Mouse (Mus musculus) forebrain, embryonic 11.5 days (tissue): Measurements from ENCODE around the gene Kcnma1. TPM values are rescaled to one million over a fixed set of nuclear protein-coding genes. Genes with fewer than 3 reads are reported as not detected.

Source experiments
- ATAC-seq: fragments of 200-750 bp; cut with Nextera tagmentation; replicated peaks from 2 replicates; pipeline ENCODE4 v1.8.0; 2017; ENCODE audit warnings: moderate TSS enrichment; ENCODE audit not compliant: low FRiP score
- DNase-seq: peaks from one replicate; pipeline ENCODE4 v3.0.0-alpha.2; 2017; ENCODE audit warnings: low spot score
- H3K27ac ChIP-seq: fragments of 300-500 bp; sonication (generic); 2 replicates; pipeline ENCODE4 v1.5.1; 2014; ENCODE audit warnings: low read depth, low read length
- H3K27me3 ChIP-seq: fragments of 300-500 bp; sonication (generic); 2 replicates; pipeline ENCODE4 v1.6.1; 2014; ENCODE audit warnings: mild to moderate bottlenecking, low read length, mixed read lengths; ENCODE audit not compliant: control insufficient read depth, insufficient read depth
- H3K36me3 ChIP-seq: fragments of 300-500 bp; sonication (generic); 2 replicates; pipeline ENCODE4 v1.6.1; 2014; ENCODE audit warnings: mild to moderate bottlenecking, low read length, moderate library complexity, mixed read lengths; ENCODE audit not compliant: control insufficient read depth, insufficient read depth
- H3K4me1 ChIP-seq: fragments of 300-500 bp; sonication (generic); replicated peaks from 2 replicates; pipeline ENCODE4 v1.6.1; 2014; ENCODE audit warnings: low read length, mixed read lengths; ENCODE audit not compliant: control insufficient read depth, insufficient read depth
- H3K4me2 ChIP-seq: fragments of 300-500 bp; sonication (generic); 2 replicates; pipeline ENCODE4 v1.6.1; 2014; ENCODE audit warnings: low read depth, mild to moderate bottlenecking, low read length, moderate library complexity, mixed read lengths; ENCODE audit not compliant: severe bottlenecking
- H3K4me3 ChIP-seq: fragments of 300-500 bp; sonication (generic); 2 replicates; pipeline ENCODE4 v1.5.1; 2014; ENCODE audit warnings: low read depth, low read length
- H3K9ac ChIP-seq: fragments of 300-500 bp; sonication (generic); 2 replicates; pipeline ENCODE4 v1.6.1; 2014; ENCODE audit warnings: low read length
- H3K9me3 ChIP-seq: fragments of 300-500 bp; sonication (generic); 2 replicates; pipeline ENCODE4 v1.6.1; 2016; ENCODE audit warnings: low read length, mixed read lengths; ENCODE audit not compliant: control insufficient read depth
- WGBS: fragments of 180-500 bp; shearing (Covaris S2); extraction: QIAGEN DNeasy Blood & Tissue Kit; methylation state at CpG from one replicate; pipeline ENCODE4 v1.1.7; 2014; 5-methylcytosine and 5-hydroxymethylcytosine counted together
- polyA plus RNA-seq: library from polyadenylated mRNA; unstranded; fragments of >200 nt; fragmentation: Nextera tagmentation; extraction: Ambion mirVana; gene quantifications from 2 replicates; pipeline ENCODE4 v1.2.1, GENCODE M21; 2014

Gene Kcnma1
- polyA plus RNA-seq, 1 experiment from 2014 or later, result 0.45 TPM

DNA sequence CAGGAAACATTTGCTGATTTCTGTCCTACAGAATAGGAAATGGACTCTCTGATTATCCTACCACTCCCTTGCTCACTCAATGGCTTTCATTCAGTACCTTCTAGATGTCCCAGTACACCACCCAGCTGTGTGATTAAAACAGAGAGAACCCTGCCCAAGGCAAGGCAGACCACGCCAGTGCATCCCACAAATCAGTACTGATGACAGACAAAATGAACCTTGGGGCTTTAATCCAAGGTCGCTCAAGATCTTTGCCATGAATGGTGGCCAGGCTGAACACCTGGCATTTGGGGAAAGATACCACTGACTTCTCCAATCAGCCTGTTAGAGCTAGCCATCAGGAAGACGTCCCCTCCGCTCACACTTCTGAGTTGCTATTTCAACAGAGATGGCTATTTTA is 440.2 kb downstream of the Kcnma1 start:
- Histone ChIP-seq H3K4me2 (no peak overlapping the region), H3K9me3 (no peaks in the 10 kb centered on the region), H3K27me3 (peaks cover 2% of the 10 kb centered on the region; the same call in 1 of the 2 replicates), H3K27ac (no peak overlapping the region), H3K4me3 (no peak overlapping the region), H3K36me3 (no peaks in the 10 kb centered on the region), H3K4me1 (no peaks in the 10 kb centered on the region), H3K9ac (no peak overlapping the region)
- WGBS, result 81% methylated on average over 4 of the region's 4 CpGs
- no peak for ATAC-seq
- DNase-seq, result no peak

DNA sequence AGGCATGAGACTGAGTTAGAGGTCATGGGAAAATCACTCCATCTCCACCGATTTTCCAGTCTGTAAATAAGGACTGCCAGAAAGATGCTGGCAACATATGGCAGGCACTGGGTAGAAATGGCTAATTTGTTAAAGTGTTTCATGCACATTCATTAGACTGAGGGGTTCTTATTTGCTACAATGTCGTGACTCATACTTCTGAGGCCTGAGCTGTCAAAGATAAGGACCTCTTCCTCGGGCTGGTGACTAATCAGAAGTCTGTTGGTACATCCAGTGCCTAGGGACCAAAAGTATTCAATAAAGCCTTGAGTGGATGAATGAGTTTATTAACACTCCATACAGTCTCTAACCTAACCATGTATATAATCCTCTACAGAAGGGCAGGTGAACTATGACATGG is 440.9 kb downstream of the Kcnma1 start:
- Histone ChIP-seq H3K36me3 (no peaks in the 10 kb centered on the region), H3K27ac (no peak overlapping the region), H3K4me3 (no peak overlapping the region), H3K4me2 (no peak overlapping the region), H3K4me1 (no peaks in the 10 kb centered on the region), H3K9ac (no peak overlapping the region), H3K27me3 (peaks cover 2% of the 10 kb centered on the region; the same call in 1 of the 2 replicates), H3K9me3 (no peaks in the 10 kb centered on the region)
- WGBS, result 76% methylated on average over 3 of the region's 3 CpGs
- no peak for ATAC-seq
- DNase-seq, result no peak

DNA sequence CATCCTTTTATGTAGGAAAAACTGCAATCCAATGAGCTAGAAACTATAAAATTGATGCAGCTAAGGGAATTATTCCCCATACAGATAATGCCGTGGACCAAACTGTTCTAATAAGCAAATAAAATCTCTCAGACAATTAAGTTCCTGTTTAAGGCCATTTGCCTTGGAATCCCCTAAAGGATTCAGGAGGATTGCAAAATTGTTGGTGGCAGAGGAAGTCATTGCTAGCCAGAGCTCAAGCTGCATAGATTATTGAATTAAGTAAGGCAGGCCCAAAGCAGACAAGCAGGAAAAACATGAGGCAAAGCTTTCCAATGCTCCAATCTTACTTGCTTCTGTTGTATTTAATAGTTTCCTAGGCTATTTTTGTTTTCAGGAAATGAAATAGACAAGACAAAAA is 441.5 kb downstream of the Kcnma1 start:
- DNase-seq (no peak), ATAC-seq (no peak)
- Histone ChIP-seq H3K4me3 (no peak overlapping the region), H3K9me3 (no peaks in the 10 kb centered on the region), H3K4me2 (no peak overlapping the region), H3K9ac (no peak overlapping the region), H3K4me1 (no peaks in the 10 kb centered on the region), H3K27ac (no peak overlapping the region), H3K27me3 (peaks cover 2% of the 10 kb centered on the region; the same call in 1 of the 2 replicates), H3K36me3 (no peaks in the 10 kb centered on the region)
- 76% methylated on average over 1 of the region's 1 CpGs for WGBS

DNA sequence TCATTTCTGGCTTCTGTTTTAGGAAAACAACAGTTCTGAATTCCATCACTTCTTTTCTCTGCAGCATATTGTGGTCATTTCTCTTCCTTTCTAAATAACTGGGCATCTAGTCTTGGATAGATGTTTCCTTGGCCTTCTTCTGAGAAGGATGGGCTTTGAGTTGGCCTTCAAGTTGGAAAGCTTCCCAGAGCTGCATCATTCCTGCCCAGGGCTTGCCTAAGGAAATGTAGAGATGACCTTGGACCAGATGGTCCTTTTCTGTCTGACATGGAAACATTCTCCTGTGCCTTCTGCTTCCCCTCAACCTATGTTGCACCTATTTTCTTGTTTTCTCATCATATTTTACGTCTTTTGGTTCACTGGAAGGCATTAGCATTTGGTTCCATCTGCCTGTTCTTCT is 444.0 kb downstream of the Kcnma1 start:
- H3K9ac ChIP-seq, result no peak overlapping the region
- H3K4me3 ChIP-seq, result no peak overlapping the region
- H3K27ac ChIP-seq, result no peak overlapping the region
- ATAC-seq (no peak), DNase-seq (no peak)
- H3K4me2 ChIP-seq, result no peak overlapping the region
- no peaks in the 10 kb centered on the region; the same call in 1 of the 2 replicates for H3K9me3 ChIP-seq
- H3K4me1 ChIP-seq, result no peaks in the 10 kb centered on the region
- 69% methylated on average over 1 of the region's 1 CpGs for WGBS
- H3K36me3 ChIP-seq, result no peaks in the 10 kb centered on the region
- H3K27me3 ChIP-seq, result peaks cover 2% of the 10 kb centered on the region; the same call in 1 of the 2 replicates

DNA sequence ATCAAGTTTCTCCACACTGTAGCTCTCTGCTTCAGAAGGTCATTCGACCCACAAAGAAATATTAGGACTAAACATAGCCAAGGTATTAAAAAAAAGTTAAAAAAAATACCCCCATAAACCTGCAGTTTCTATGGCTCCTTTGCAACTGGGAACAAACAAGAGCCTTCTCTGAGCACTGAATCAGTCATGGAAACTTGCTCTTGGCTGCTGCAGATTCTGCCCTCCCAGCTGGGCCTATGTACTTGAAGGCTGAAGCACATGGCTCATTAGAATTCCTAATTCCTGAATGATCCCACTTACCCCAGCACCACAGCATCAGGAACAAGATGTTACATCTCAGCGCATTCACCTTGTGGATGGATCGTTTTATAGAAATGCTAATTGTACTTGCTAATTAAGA is 448.4 kb downstream of the Kcnma1 start:
- Histone ChIP-seq H3K9ac (no peak overlapping the region), H3K9me3 (no peaks in the 10 kb centered on the region; the same call in 1 of the 2 replicates), H3K4me2 (no peak overlapping the region), H3K4me3 (no peak overlapping the region), H3K36me3 (no peaks in the 10 kb centered on the region), H3K4me1 (no peaks in the 10 kb centered on the region), H3K27ac (no peak overlapping the region), H3K27me3 (peaks cover 2% of the 10 kb centered on the region; the same call in 1 of the 2 replicates)
- DNase-seq (no peak), ATAC-seq (no peak)
- WGBS, result 81% methylated on average over 3 of the region's 3 CpGs

DNA sequence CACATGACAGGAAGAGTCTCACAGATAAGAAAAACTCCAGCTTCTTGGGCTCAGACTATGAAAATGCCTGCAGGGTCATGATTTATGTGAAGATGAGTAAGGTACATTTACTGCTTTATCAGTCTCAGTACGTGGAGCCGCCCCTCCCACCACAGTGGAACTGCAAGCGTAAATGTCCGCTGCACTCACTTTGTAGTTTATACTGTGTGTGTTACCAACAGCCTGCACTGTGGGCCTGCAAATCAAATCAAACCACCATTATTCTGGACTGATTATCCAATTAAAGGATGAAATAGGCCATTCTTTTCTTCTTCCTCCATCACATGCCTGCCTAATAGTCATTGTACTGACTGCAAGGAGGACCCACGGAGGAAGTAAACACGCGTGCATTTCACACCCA is 449.8 kb downstream of the Kcnma1 start:
- ATAC-seq, result no peak
- no peak overlapping the region for H3K9ac ChIP-seq
- DNase-seq, result no peak
- no peaks in the 10 kb centered on the region; the same call in 1 of the 2 replicates for H3K9me3 ChIP-seq
- no peaks in the 10 kb centered on the region for H3K36me3 ChIP-seq
- no peak overlapping the region for H3K4me2 ChIP-seq
- H3K4me1 ChIP-seq, result no peaks in the 10 kb centered on the region
- no peak overlapping the region for H3K27ac ChIP-seq
- WGBS, result 69% methylated on average over 7 of the region's 7 CpGs
- no peak overlapping the region for H3K4me3 ChIP-seq
- H3K27me3 ChIP-seq, result peaks cover 2% of the 10 kb centered on the region; the same call in 1 of the 2 replicates

DNA sequence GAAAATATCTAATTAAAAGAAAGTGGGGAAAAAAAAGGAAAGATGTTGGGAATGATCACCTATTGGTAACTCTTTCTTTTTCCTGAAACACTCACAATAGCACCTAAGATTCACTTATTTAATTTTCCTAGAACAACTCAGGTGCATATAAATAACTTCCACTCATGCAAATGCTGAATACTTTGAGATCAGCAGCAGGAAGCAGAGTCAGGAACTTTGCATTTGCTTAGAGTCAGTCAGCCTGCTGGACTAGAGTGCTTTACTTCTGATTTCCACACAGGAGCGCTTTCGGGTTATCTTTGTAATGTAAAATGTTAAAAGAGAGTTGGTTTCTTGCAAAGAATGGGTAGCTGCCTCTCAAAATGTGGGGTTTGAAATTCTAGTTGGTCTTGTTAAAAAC is 451.1 kb downstream of the Kcnma1 start:
- Histone ChIP-seq H3K4me1 (no peaks in the 10 kb centered on the region), H3K4me2 (no peak overlapping the region), H3K4me3 (no peak overlapping the region), H3K36me3 (no peaks in the 10 kb centered on the region), H3K27me3 (no peaks in the 10 kb centered on the region), H3K9me3 (no peaks in the 10 kb centered on the region; the same call in 1 of the 2 replicates), H3K9ac (no peak overlapping the region), H3K27ac (no peak overlapping the region)
- 80% methylated on average over 2 of the region's 2 CpGs for WGBS
- no peak for DNase-seq
- no peak for ATAC-seq

DNA sequence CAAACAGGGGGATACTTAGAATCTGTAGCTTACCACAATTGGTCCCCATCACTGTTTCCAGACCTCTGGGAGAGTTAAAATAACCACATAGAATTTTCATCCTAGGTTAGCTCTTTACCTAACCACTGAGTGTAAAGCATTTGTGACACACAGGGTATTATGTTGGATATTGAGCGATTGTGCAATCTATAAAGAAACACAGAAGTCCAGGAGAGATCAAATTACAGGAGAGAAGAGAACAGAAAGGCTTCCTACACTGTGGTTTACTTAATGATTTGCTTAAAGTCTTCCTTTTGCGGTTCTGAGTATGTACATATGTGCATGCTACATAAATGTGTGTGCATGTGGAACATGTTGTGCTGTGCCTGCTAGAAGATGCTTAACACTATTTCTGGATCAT is 458.6 kb downstream of the Kcnma1 start:
- Histone ChIP-seq H3K9me3 (no peaks in the 10 kb centered on the region), H3K4me2 (no peak overlapping the region), H3K4me3 (no peak overlapping the region), H3K4me1 (no peaks in the 10 kb centered on the region), H3K36me3 (no peaks in the 10 kb centered on the region), H3K27me3 (no peaks in the 10 kb centered on the region), H3K27ac (no peak overlapping the region), H3K9ac (no peak overlapping the region)
- 79% methylated on average over 2 of the region's 2 CpGs for WGBS
- DNase-seq, result no peak
- no peak for ATAC-seq

DNA sequence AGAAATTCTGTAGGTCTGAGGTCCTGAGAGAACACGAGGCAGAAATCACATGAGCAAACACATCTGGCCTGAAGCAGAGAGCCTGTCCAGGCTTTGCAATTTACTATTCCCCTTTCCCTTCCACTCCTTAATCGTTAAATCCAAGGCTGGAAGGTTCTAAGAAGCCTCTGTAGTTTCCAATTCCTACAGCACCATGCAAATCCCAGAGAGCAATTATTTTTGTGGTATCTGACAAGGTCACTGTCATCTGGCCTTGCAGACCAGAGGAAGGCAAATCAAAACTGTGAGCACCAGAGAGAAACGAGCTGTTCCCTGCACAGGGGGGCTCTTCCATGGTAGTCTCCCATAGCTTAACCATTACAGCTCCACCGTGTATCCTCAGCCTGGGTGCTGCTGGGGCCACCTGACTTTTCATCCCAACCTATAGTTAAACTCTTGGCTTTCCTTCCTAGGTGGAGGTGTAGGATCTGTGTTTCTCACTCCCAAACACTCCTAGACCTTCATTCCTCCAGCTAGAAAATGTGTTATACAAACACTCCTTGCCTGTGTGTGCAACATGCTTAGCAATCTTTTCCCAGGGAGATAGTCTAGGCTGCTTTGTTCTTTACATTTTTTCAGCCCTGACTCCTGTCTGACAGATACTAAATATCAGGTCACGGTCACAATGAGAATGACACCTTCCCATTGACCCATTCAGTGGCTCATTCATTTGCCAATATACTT is 461.9 kb downstream of the Kcnma1 start:
- Histone ChIP-seq H3K27ac (no peak overlapping the region), H3K9ac (no peak overlapping the region), H3K27me3 (no peaks in the 10 kb centered on the region), H3K4me1 (no peaks in the 10 kb centered on the region), H3K4me2 (no peak overlapping the region), H3K4me3 (no peak overlapping the region), H3K36me3 (no peaks in the 10 kb centered on the region), H3K9me3 (no peaks in the 10 kb centered on the region)
- ATAC-seq (no peak), DNase-seq (no peak)
- WGBS, result 62% methylated on average over 5 of the region's 5 CpGs
